Mouse (Mus musculus) embryonic facial prominence, embryonic 10.5 days (tissue): Measurements from ENCODE around the gene Pum3. TPM values are rescaled to one million over a fixed set of nuclear protein-coding genes. Genes with fewer than 3 reads are reported as not detected.

ENCODE experiments used
- DNase-seq: peaks from one replicate; pipeline ENCODE4 v3.0.0-alpha.2; 2017; ENCODE audit warnings: low spot score
- H3K27ac ChIP-seq: fragments of 300-500 bp; sonication (generic); replicated peaks from 2 replicates; pipeline ENCODE4 v1.5.1; 2016; ENCODE audit warnings: mild to moderate bottlenecking
- H3K27me3 ChIP-seq: fragments of 300-500 bp; sonication (generic); replicated peaks from 2 replicates; pipeline ENCODE4 v1.6.1; 2016; ENCODE audit warnings: low read depth, mild to moderate bottlenecking; ENCODE audit not compliant: poor library complexity, severe bottlenecking
- H3K36me3 ChIP-seq: fragments of 300-500 bp; sonication (generic); replicated peaks from 2 replicates; pipeline ENCODE4 v1.6.1; 2016; ENCODE audit warnings: mild to moderate bottlenecking, moderate library complexity
- H3K4me1 ChIP-seq: fragments of 300-500 bp; sonication (generic); 2 replicates; pipeline ENCODE4 v1.6.1; 2016
- H3K4me3 ChIP-seq: fragments of 300-500 bp; sonication (generic); 2 replicates; pipeline ENCODE4 v1.5.1; 2016; ENCODE audit warnings: mild to moderate bottlenecking, moderate library complexity
- H3K9me3 ChIP-seq: fragments of 300-500 bp; sonication (generic); 2 replicates; pipeline ENCODE4 v1.6.1; 2016; ENCODE audit warnings: mild to moderate bottlenecking
- WGBS: fragments of 180-500 bp; shearing (Covaris S2); methylation state at CpG from one replicate; pipeline ENCODE4 v1.1.7; 2016; 5-methylcytosine and 5-hydroxymethylcytosine counted together
- polyA plus RNA-seq: library from polyadenylated mRNA; unstranded; fragments of >200 nt; fragmentation: Nextera tagmentation; extraction: Ambion mirVana; gene quantifications from 2 replicates; pipeline ENCODE4 v1.2.1, GENCODE M21; 2016

The Pum3 gene
- 94.1 and 94.9 TPM in 2 replicates for polyA plus RNA-seq

DNA sequence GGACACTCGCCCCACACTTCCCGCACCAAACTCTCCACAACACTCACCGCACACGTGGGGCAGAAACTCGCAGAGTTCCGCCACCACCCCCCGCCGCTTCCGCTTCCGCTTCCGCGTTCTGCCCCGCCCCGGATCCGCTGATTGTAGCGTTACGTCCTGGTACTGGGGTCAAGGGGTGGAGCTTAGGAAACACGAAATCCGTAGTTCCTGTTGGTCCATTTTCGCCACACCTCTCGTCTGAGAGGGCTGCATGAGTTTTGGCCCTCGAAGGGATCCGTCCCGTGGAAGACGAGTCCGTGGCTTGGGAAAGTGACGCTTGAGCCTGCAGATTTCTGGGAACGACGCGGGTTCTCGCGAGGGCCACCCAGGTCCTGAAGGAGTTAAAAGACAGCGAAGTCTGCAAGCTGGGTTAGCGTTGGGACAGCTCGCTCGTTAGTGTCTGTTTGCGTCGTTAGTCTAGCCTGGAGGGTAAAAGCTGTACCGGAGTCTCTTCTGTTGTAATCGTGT is at the start of gene Pum3:
Pum3 (minus strand) TSS at position 81 of the 507 bp plus-strand sequence.
- Histone ChIP-seq H3K27me3 (no peaks in the 10 kb centered on the region), H3K27ac (peak within 1 kb of the TSS; percentile 89), H3K9me3 (no peaks in the 10 kb centered on the region), H3K4me1 (peaks cover 23% of the 10 kb centered on the region), H3K4me3 (peak within 1 kb of the TSS; percentile 89), H3K36me3 (peaks cover 16% of the 10 kb centered on the region)
- under 1% methylated on average over 40 of the region's 40 CpGs for WGBS
- DNase-seq, result peak; percentile 95

DNA sequence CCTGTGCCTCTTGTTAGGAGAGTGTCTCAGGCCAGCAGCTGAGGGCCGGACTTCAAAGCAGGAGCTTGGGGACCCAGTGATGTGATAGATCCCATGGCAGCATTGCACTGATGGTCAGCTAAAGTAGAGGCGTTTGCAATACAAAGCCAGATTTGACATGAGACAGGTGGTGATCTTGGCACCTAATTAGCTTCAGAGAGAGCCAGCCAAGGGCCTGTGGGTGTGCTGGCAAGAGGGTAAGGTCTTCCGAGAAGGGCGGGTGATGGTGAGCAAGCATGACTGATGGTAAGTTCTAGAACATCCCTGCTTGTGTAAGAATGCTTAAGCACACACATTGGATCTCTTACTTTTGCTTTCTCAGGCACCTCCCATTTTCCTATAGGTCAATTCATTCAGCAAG is 37.1 kb upstream of the Pum3 start:
- no peak overlapping the region for H3K27ac ChIP-seq
- no peaks in the 10 kb centered on the region for H3K4me1 ChIP-seq
- no peak for DNase-seq
- no peaks in the 10 kb centered on the region for H3K27me3 ChIP-seq
- H3K9me3 ChIP-seq, result no peaks in the 10 kb centered on the region
- no peaks in the 10 kb centered on the region for H3K36me3 ChIP-seq
- WGBS, result 80% methylated on average over 4 of the region's 4 CpGs
- no peak overlapping the region for H3K4me3 ChIP-seq

DNA sequence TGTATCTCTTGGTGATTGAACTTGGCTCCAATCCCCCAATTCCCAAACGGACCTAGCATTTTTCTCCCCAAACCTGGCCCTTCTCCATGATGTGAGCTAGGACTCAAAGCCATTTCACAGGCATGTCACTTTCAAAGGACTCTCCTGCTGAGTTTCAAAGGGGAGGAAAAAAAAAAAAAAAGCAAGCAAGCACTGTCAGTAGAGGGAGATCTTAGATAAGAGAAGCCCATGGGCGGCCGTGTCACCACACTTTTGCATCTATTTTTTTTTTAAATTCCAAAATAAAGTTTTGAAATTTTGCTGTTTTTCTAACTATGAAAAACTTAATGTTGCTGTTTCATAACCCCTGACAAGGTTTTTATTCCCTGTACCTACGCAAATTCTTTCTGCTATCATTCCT is 33.0 kb upstream of the Pum3 start:
- DNase-seq, result no peak
- WGBS, result 75% methylated on average over 4 of the region's 4 CpGs

DNA sequence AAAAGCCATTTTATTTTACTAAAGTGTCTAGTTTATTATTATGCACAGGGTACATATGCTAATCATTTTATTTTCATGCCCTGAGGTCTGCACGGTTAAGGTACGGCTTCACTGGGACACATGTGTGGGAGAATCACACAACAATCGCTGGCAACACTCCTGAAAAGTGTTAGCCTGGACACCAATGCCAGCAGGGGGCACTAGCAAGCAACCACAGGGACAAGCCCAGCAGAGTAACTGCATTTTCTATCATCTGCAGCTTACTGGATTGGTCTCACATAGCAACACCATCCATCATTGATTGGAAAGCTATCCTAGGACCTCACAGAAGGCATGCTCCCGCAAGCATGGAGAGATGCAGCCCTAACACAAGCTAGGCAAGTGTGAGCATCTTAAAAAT is 20.8 kb upstream of the Pum3 start:
- 44% methylated on average over 4 of the region's 4 CpGs for WGBS
- H3K27me3 ChIP-seq, result 0 out of 2 replicates have a peak, but pooled peaks cover 3% of the 10 kb centered on the region
- no peaks in the 10 kb centered on the region for H3K36me3 ChIP-seq
- peak; percentile 76 for DNase-seq
- no peak overlapping the region for H3K4me3 ChIP-seq
- no peak overlapping the region for H3K27ac ChIP-seq
- H3K9me3 ChIP-seq, result no peaks in the 10 kb centered on the region
- H3K4me1 ChIP-seq, result no peaks in the 10 kb centered on the region

More for the DNA sequence above, 33.0 kb upstream of the Pum3 start:
- no peaks in the 10 kb centered on the region for H3K27me3 ChIP-seq
- no peaks in the 10 kb centered on the region for H3K9me3 ChIP-seq
- no peak overlapping the region for H3K4me3 ChIP-seq
- H3K36me3 ChIP-seq, result no peaks in the 10 kb centered on the region
- no peak overlapping the region for H3K27ac ChIP-seq
- H3K4me1 ChIP-seq, result no peaks in the 10 kb centered on the region

DNA sequence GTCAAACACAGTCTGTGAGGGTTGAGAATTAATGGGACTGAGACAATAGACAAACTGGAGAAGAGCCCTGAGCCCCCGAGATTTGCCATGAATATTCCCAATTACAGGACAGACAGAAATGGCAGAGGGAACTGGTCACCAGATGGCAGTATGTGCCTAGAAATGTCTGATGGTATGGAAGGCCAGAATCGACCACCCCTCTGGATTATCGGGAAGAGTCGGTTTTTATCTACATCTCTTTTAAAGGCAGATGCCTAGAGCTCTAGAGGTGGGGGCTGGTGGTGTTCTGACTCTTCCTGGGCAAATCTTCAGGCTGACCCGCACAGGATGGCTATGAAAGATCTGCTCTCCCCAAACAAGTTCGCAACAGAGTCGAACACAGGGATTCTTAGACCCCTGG is 17.9 kb upstream of the Pum3 start:
- peak; percentile 52 for DNase-seq
- 30% methylated on average over 7 of the region's 7 CpGs for WGBS
- H3K36me3 ChIP-seq, result no peaks in the 10 kb centered on the region
- no peaks in the 10 kb centered on the region for H3K9me3 ChIP-seq
- no peaks in the 10 kb centered on the region for H3K4me1 ChIP-seq
- no peak overlapping the region for H3K27ac ChIP-seq
- no peak overlapping the region for H3K4me3 ChIP-seq
- 0 out of 2 replicates have a peak, but pooled peaks cover 3% of the 10 kb centered on the region for H3K27me3 ChIP-seq

DNA sequence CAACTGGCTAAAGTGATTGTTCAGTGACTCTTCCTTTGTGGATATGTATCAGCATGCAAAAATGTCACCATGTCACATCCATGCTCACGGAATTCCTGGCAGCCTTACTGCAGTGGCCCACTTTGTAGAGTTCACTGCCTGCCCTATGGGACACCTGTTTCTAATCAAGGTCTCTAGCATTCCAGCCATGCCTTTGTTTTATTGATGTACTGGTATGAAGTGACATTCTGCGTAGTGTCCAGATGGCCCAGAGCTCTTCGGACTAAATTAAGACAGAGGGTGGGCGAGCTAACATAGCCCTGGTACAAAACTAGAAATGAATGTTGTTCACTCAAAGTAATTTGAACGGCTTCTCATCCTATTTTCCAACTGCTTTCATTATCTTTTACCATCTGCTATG is 11.5 kb upstream of the Pum3 start:
- no peaks in the 10 kb centered on the region for H3K36me3 ChIP-seq
- no peaks in the 10 kb centered on the region for H3K9me3 ChIP-seq
- peak; percentile 43 for DNase-seq
- peaks cover 13% of the 10 kb centered on the region for H3K4me1 ChIP-seq
- no peak overlapping the region for H3K27ac ChIP-seq
- WGBS, result 51% methylated on average over 5 of the region's 5 CpGs
- no peak overlapping the region for H3K4me3 ChIP-seq
- H3K27me3 ChIP-seq, result no peaks in the 10 kb centered on the region

DNA sequence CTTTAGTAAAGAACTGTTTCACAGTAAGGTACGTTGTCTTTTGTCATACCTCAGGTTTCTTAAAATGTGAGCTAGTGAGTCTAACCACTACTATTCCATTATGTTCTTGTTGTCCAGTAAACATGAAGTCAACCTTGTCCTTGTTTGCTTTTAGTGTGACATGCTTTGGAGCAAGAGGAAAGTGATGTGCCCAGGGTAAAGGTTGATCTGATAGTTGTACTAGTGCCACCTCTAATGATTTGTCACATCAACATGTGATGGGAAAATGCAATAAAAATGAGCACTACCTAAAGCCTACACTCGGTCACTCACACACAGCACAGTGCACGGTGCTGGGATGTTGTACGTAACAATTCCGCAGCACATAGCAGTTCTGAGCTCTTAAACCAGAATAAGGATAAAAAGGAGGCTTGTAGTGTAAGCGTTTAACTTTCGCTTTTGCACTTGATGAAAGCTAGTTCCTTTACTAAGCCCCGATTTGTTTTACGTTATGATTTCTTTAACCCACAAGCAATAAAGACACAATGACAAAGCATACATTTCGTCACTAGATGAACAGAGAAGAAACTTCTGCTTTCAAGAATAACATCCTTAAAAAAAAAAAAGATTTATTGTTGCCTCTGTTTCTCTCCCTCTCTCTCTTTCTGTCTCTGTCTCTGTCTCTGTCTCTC is 8.5 kb upstream of the Pum3 start:
- Histone ChIP-seq H3K9me3 (no peaks in the 10 kb centered on the region), H3K27me3 (no peaks in the 10 kb centered on the region), H3K36me3 (no peaks in the 10 kb centered on the region), H3K27ac (no peak overlapping the region), H3K4me1 (peaks cover 13% of the 10 kb centered on the region), H3K4me3 (no peak overlapping the region)
- WGBS, result 89% methylated on average over 10 of the region's 10 CpGs
- no peak for DNase-seq

DNA sequence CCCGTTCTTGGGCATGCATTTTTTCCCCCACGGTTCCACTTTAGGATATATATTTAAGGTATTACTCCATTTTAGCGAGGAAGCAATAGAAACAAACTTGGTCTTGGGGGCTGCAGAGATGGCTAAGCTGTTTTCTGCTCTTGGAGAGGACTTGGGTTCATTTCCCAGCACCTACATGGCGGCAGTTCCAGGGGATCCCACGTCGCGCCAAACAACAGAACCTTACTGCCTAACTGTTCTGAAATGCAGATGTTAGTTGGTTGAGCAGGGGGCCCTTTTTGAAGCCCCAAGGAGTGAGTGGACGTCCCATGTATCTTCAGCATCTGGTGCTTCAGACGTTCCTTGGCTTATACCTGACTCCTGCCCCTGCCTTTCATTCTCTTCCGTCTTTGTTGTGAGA is 781 bp upstream of the Pum3 start:
- Histone ChIP-seq H3K27ac (peak overlapping the region; percentile 89), H3K4me3 (peak overlapping the region; percentile 89), H3K4me1 (peaks cover 23% of the 10 kb centered on the region), H3K27me3 (no peaks in the 10 kb centered on the region), H3K9me3 (no peaks in the 10 kb centered on the region), H3K36me3 (peaks cover 10% of the 10 kb centered on the region)
- DNase-seq, result peak; percentile 26
- WGBS, result 2% methylated on average over 10 of the region's 10 CpGs

DNA sequence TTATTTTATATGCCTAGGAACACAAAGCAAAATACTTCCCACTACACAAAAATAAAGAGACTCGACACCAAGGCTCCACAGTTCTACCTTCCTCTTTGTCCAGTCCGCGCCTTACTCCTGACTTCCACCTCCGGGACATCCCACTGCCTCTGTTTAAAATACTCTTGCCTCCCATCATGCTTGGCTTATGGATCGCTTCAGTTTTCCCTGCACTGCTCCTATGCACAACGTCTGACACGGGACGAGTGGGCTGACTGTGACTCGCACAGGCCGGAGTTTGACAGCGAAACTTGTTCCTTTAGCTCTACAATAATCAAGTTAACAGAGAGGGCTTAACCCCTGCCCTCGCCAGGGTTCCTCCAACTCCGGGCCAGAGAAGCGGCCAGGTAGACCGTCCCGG is 344 bp downstream of the Pum3 start:
- peaks cover 23% of the 10 kb centered on the region for H3K4me1 ChIP-seq
- H3K27me3 ChIP-seq, result no peaks in the 10 kb centered on the region
- H3K9me3 ChIP-seq, result no peaks in the 10 kb centered on the region
- H3K4me3 ChIP-seq, result peak overlapping the region; percentile 89
- H3K36me3 ChIP-seq, result peaks cover 22% of the 10 kb centered on the region
- peak overlapping the region; percentile 89 for H3K27ac ChIP-seq
- under 1% methylated on average over 16 of the region's 16 CpGs for WGBS
- no peak for DNase-seq

DNA sequence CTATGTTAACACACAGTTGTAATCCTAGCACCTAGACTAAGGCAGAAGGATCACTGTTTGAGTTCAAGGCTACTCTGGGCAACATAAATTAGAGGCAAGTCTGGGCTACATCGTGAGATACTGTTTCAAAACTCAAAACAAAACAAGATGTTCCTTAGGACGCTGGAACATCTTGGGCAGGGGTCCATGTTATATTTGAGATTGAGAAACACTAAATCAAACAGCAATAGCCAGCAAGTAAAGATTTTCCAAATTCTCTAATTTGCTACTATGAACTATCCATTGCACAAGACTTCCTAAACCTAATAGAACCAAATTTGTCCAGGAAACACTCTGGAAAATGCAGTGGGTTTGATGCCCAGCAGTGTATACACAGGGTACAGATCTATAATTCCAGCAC is 1.8 kb downstream of the Pum3 start:
- peaks cover 23% of the 10 kb centered on the region for H3K4me1 ChIP-seq
- H3K27ac ChIP-seq, result no peak overlapping the region
- no peak for DNase-seq
- H3K4me3 ChIP-seq, result no peak overlapping the region
- no peaks in the 10 kb centered on the region for H3K9me3 ChIP-seq
- H3K27me3 ChIP-seq, result no peaks in the 10 kb centered on the region
- WGBS, result 81% methylated on average over 2 of the region's 2 CpGs
- H3K36me3 ChIP-seq, result peaks cover 36% of the 10 kb centered on the region

DNA sequence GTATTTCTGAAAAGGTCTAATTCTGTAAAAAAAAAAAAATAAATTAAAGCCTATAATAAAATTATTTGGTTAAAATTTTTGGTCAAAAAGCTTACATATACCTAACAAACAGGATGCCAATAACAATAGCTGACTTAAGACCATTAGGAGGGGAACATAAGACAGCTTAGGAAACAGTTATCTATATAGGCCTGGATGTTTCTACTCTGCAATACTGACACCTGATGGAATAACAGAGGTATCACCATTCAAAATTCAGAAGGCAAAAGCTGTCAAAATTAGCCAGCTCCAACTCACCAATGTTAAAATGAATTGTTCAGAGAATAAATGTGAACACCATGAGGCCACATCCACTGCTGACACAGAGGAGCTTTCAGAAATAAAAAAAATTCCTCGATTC is 3.2 kb downstream of the Pum3 start:
- no peaks in the 10 kb centered on the region for H3K27me3 ChIP-seq
- no peak for DNase-seq
- peaks cover 50% of the 10 kb centered on the region for H3K36me3 ChIP-seq
- H3K4me3 ChIP-seq, result no peak overlapping the region
- no peaks in the 10 kb centered on the region for H3K9me3 ChIP-seq
- no peak overlapping the region for H3K27ac ChIP-seq
- peaks cover 23% of the 10 kb centered on the region for H3K4me1 ChIP-seq
- 82% methylated on average over 1 of the region's 1 CpGs for WGBS

DNA sequence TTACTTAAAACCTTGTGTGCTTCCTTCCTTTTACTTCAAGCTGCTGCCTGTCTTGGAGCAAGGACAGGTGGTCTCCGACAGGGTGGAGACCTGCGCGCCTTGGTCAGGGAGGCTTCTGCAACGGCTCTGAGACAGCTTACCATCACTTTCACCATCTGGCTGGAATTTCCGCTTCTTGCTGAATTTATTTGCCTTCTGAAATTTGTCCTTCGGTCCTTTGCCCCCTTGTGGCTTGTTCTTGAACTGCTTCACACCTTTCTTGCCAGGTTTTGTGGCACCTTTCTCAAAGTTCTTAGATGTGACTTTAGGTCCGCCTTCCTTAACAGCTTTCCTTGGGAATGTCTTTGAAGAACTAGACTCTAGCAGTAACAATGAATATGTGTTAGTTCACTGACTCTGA is 4.0 kb downstream of the Pum3 start:
- Histone ChIP-seq H3K27me3 (no peaks in the 10 kb centered on the region), H3K9me3 (no peaks in the 10 kb centered on the region), H3K4me3 (no peak overlapping the region), H3K36me3 (peaks cover 58% of the 10 kb centered on the region), H3K27ac (no peak overlapping the region), H3K4me1 (peaks cover 16% of the 10 kb centered on the region)
- DNase-seq, result peak; percentile 38
- WGBS, result 77% methylated on average over 7 of the region's 7 CpGs

DNA sequence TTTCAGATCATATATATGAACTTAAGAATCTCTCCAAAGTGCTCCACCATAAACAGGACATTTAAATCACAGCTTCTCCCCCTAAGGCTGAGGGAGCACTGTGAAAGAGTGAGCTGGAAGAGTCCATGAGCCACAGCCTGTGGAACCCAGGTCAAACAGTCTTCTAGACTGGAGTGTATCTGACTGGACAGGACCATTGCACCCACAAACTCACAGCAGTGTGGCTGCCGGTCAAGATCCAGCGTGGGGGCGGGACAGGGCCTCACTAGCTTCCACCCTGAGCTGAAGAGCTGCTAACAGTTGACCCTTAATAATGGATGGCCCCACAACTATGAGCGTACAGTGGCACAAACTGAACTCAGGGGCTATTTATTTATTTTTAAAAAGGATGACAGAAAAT is 12.2 kb downstream of the Pum3 start:
- H3K27ac ChIP-seq, result no peak overlapping the region
- WGBS, result 90% methylated on average over 4 of the region's 4 CpGs
- no peak overlapping the region for H3K4me3 ChIP-seq
- H3K36me3 ChIP-seq, result peaks cover 95% of the 10 kb centered on the region
- no peak for DNase-seq
- 0 out of 2 replicates have a peak, but pooled peaks cover 5% of the 10 kb centered on the region for H3K4me1 ChIP-seq
- no peaks in the 10 kb centered on the region for H3K9me3 ChIP-seq
- H3K27me3 ChIP-seq, result no peaks in the 10 kb centered on the region
